Mouse (Mus musculus): ENCODE measurements around the gene Gm17584. TPM values are rescaled to one million over a fixed set of nuclear protein-coding genes. Genes with fewer than 3 reads are reported as not detected.
"Not testable (repeated sequence)": the region's sequence is repeated elsewhere in the genome, so short reads cannot be mapped to it uniquely, and the experiment has no call there.

The Gm17584 gene
- polyA plus RNA-seq (2015; fragmentation: Nextera tagmentation; extraction: Ambion mirVana) = not detected in 2 replicates

GRCm38 (mm10) chrX:124500263-124500662, at the start of gene Gm17584:
Gm17584 (plus strand) TSS chrX:124500563.
- not testable (repeated sequence) for ATAC-seq (replicated peaks; ENCODE audit: insufficient number of reproducible peaks, insufficient read depth, low FRiP score, low read depth); H3K4me3 ChIP-seq; H3K4me2 ChIP-seq; H3K9ac ChIP-seq; H3K9me3 ChIP-seq (replicated peaks); H3K36me3 ChIP-seq; H3K27ac ChIP-seq; H3K4me1 ChIP-seq (replicated peaks); H3K27me3 ChIP-seq
- WGBS = no CpG with 5 or more reads among the region's 4 CpGs

Other genes starting within 250 kb of the Gm17584 start
- gene Gm17469, start 129.3 kb downstream of the Gm17584 start, polyA plus RNA-seq (2015; fragmentation: Nextera tagmentation; extraction: Ambion mirVana) = not detected in 2 replicates